In genomic region chr1:40000899-40001298, GRCm38 (mm10) we compare ENCODE assay signal across 9 mouse cellular contexts.
A peak's percentile ranks its signal among the peaks of the same experiment; 100 is the strongest.
DNase-seq lines count a peak whose midpoint lies in the region; ATAC-seq and TF ChIP-seq lines count a peak whose summit lies in the region.
"Had no signal": no experiment of that assay in that cellular context is flagged by ENCODE, and none has a peak within 500 bp of the region (broad histone marks: within the 10 kb centered on the region; RNA-seq: fewer than 3 reads in every experiment).

No protein-coding gene starts in this region.

- no peak for TF ChIP-seq CTCF in thymus, adult 2 months (IDR thresholded peaks at IDR 0.05; ENCODE audit: borderline replicate concordance, control insufficient read depth, extremely low read depth, insufficient read depth, low read length, poor library complexity)

- peak; percentile 49; the same call in 1 of the 2 replicates for ATAC-seq in hindbrain, embryonic 11.5 days (ENCODE audit: low FRiP score)
- no peak for ATAC-seq in hindbrain, embryonic 14.5 days (ENCODE audit: low FRiP score)
- ATAC-seq in common myeloid progenitor, adult 5-6 weeks (replicated peaks; ENCODE audit: low read depth, poor library complexity, severe bottlenecking): peak; percentile 81

- TF ChIP-seq POLR2A in thymus, adult 2 months (IDR thresholded peaks at IDR 0.05; ENCODE audit: control insufficient read depth, extremely low read depth, insufficient read depth, low read length, poor library complexity): no peak

- H3K36me3 ChIP-seq in hindbrain, embryonic 11.5 days (ENCODE audit: control insufficient read depth, insufficient read depth, low read length): peaks cover 22% of the 10 kb centered on the region; the same call in 1 of the 2 replicates
- H3K36me3 ChIP-seq in hindbrain, embryonic 14.5 days (replicated peaks; ENCODE audit: control insufficient read depth, insufficient read depth): peaks cover 98% of the 10 kb centered on the region
- H3K36me3 ChIP-seq in thymus, adult 2 months (ENCODE audit: control insufficient read depth, insufficient read depth, low read length): peaks cover 70% of the 10 kb centered on the region

- no peak overlapping the region for H3K4me3 ChIP-seq in hindbrain, embryonic 11.5 days (ENCODE audit: low read depth, low read length)
- H3K4me3 ChIP-seq in hindbrain, embryonic 14.5 days (replicated peaks; ENCODE audit: low read length): no peak overlapping the region
- no peak overlapping the region for H3K4me3 ChIP-seq in thymus, adult 2 months (ENCODE audit: control insufficient read depth, insufficient read depth, low read length)
- H3K4me3 ChIP-seq: neural tube, embryonic 13.5 days had no signal

- H3K27me3 ChIP-seq in hindbrain, embryonic 11.5 days (ENCODE audit: control insufficient read depth, insufficient read depth, low read length): no peaks in the 10 kb centered on the region
- no peaks in the 10 kb centered on the region for H3K27me3 ChIP-seq in hindbrain, embryonic 14.5 days (ENCODE audit: control insufficient read depth, insufficient read depth, low read length)
- H3K27me3 ChIP-seq in thymus, adult 2 months (ENCODE audit: control insufficient read depth, insufficient read depth, low read length): no peaks in the 10 kb centered on the region
- H3K27me3 ChIP-seq: neural tube, embryonic 13.5 days had no signal

- no peaks in the 10 kb centered on the region for H3K9me3 ChIP-seq in hindbrain, embryonic 11.5 days (ENCODE audit: control insufficient read depth, low read length)
- no peaks in the 10 kb centered on the region for H3K9me3 ChIP-seq in hindbrain, embryonic 14.5 days (ENCODE audit: control insufficient read depth, low read length)
- H3K9me3 ChIP-seq: neural tube, embryonic 13.5 days had no signal

- no peak overlapping the region for H3K27ac ChIP-seq in hindbrain, embryonic 11.5 days (ENCODE audit: low read depth, low read length)
- H3K27ac ChIP-seq in hindbrain, embryonic 14.5 days: no peak overlapping the region
- no peak overlapping the region for H3K27ac ChIP-seq in thymus, adult 2 months (ENCODE audit: control insufficient read depth, insufficient read depth, low read length)
- H3K27ac ChIP-seq: neural tube, embryonic 13.5 days had no signal

- no peaks in the 10 kb centered on the region for H3K4me1 ChIP-seq in hindbrain, embryonic 11.5 days (replicated peaks; ENCODE audit: control insufficient read depth, insufficient read depth, low read length)
- no peaks in the 10 kb centered on the region for H3K4me1 ChIP-seq in hindbrain, embryonic 14.5 days (replicated peaks; ENCODE audit: control insufficient read depth, insufficient read depth, low read length)
- H3K4me1 ChIP-seq in thymus, adult 2 months (replicated peaks; ENCODE audit: control insufficient read depth, insufficient read depth, low read length): no peaks in the 10 kb centered on the region

- WGBS in hindbrain, embryonic 11.5 days: 78% methylated on average over 5 of the region's 5 CpGs
- 65% methylated on average over 5 of the region's 5 CpGs for WGBS in hindbrain, embryonic 14.5 days
- 89% methylated on average over 5 of the region's 5 CpGs for WGBS in thymus, adult 2 months

- H3K4me2 ChIP-seq in hindbrain, embryonic 11.5 days (replicated peaks; ENCODE audit: low read depth, low read length): no peak overlapping the region
- H3K4me2 ChIP-seq in hindbrain, embryonic 14.5 days (replicated peaks): no peak overlapping the region
- H3K4me2 ChIP-seq: neural tube, embryonic 13.5 days had no signal

- peak; percentile 34 for DNase-seq in hindbrain, embryonic 11.5 days (ENCODE audit: low spot score)
- no peak for DNase-seq in hindbrain, embryonic 14.5 days (ENCODE audit: low spot score)
- DNase-seq in thymus, adult 2 months: peak; percentile 18
- DNase-seq in thymus, postnatal 10 days (ENCODE audit: low spot score in 2 of 2): no peak
- DNase-seq in kidney, postnatal 36 days: peak; percentile 47 to 76
- no peak for DNase-seq in thymus, postnatal 0 days (ENCODE audit: low spot score)
- DNase-seq in urinary bladder, postnatal 10 days (ENCODE audit: low spot score): no peak

- H3K9ac ChIP-seq in hindbrain, embryonic 11.5 days (ENCODE audit: low read depth, low read length): no peak overlapping the region
- H3K9ac ChIP-seq in hindbrain, embryonic 14.5 days: no peak overlapping the region
- H3K9ac ChIP-seq: neural tube, embryonic 13.5 days had no signal

Comparison
In these comparisons a context has a peak if more than half of its experiments do, and no peak if none do; other contexts are left out.
1. DNase-seq: peak in hindbrain, embryonic 11.5 days (single experiment), thymus, adult 2 months (single experiment) and kidney, postnatal 36 days (2 of 2); none in hindbrain, embryonic 14.5 days (single experiment), thymus, postnatal 10 days (0 of 2), thymus, postnatal 0 days (single experiment) and urinary bladder, postnatal 10 days (single experiment).